Mouse (Mus musculus): ENCODE measurements around the gene Adpgk. TPM values are rescaled to one million over a fixed set of nuclear protein-coding genes. Genes with fewer than 3 reads are reported as not detected.

Adpgk gene
- total RNA-seq (2015) = 86.5 and 87.4 TPM in 2 replicates
- total RNA-seq (2017) = 54.3 and 57.9 TPM in 2 replicates

- ATAC-seq (replicated peaks; ENCODE audit: poor library complexity) = peak; percentile 87
Measured at GRCm38 (mm10) chr9:59290957-59291687, at the start of gene Adpgk. Gene Adpgk, plus strand, starts transcription at chr9:59291558.

- ATAC-seq (replicated peaks; ENCODE audit: poor library complexity) = no peak
Measured at GRCm38 (mm10) chr9:59245181-59245580, 46.2 kb upstream of the Adpgk start.

GRCm38 (mm10) chr9:59246456-59247029 lies 44.8 kb upstream of the Adpgk start:
- ATAC-seq (replicated peaks; ENCODE audit: poor library complexity) = no peak

GRCm38 (mm10) chr9:59249359-59249758 lies 42.0 kb upstream of the Adpgk start:
- no peak for ATAC-seq (replicated peaks; ENCODE audit: poor library complexity)

GRCm38 (mm10) chr9:59250272-59250671 lies 41.1 kb upstream of the Adpgk start:
- ATAC-seq (replicated peaks; ENCODE audit: poor library complexity) = no peak

- no peak for ATAC-seq (replicated peaks; ENCODE audit: poor library complexity)
Measured at GRCm38 (mm10) chr9:59254716-59255421, 36.5 kb upstream of the Adpgk start.

GRCm38 (mm10) chr9:59259806-59260454 lies 31.4 kb upstream of the Adpgk start:
- ATAC-seq (replicated peaks; ENCODE audit: poor library complexity) = no peak

GRCm38 (mm10) chr9:59266332-59266731 lies 25.0 kb upstream of the Adpgk start:
- peak; percentile 72; the same call in 1 of the 2 replicates for ATAC-seq (replicated peaks; ENCODE audit: poor library complexity)

GRCm38 (mm10) chr9:59269728-59270127 lies 21.6 kb upstream of the Adpgk start:
- peak; percentile 56 for ATAC-seq (replicated peaks; ENCODE audit: poor library complexity)

- ATAC-seq (replicated peaks; ENCODE audit: poor library complexity) = no peak
Measured at GRCm38 (mm10) chr9:59271081-59271480, 20.3 kb upstream of the Adpgk start.

GRCm38 (mm10) chr9:59271711-59272110 lies 19.6 kb upstream of the Adpgk start:
- ATAC-seq (replicated peaks; ENCODE audit: poor library complexity) = peak; percentile 69

GRCm38 (mm10) chr9:59273199-59273598 lies 18.2 kb upstream of the Adpgk start:
- ATAC-seq (replicated peaks; ENCODE audit: poor library complexity) = peak; percentile 58

GRCm38 (mm10) chr9:59274846-59275455 lies 16.4 kb upstream of the Adpgk start:
- no peak for ATAC-seq (replicated peaks; ENCODE audit: poor library complexity)

- ATAC-seq (replicated peaks; ENCODE audit: poor library complexity) = no peak
Measured at GRCm38 (mm10) chr9:59278199-59278598, 13.2 kb upstream of the Adpgk start.

GRCm38 (mm10) chr9:59278694-59279093 lies 12.7 kb upstream of the Adpgk start:
- ATAC-seq (replicated peaks; ENCODE audit: poor library complexity) = no peak

- ATAC-seq (replicated peaks; ENCODE audit: poor library complexity) = no peak
Measured at GRCm38 (mm10) chr9:59280888-59281287, 10.5 kb upstream of the Adpgk start.

- peak; percentile 77 for ATAC-seq (replicated peaks; ENCODE audit: poor library complexity)
Measured at GRCm38 (mm10) chr9:59281871-59282682, 9.3 kb upstream of the Adpgk start.

- no peak for ATAC-seq (replicated peaks; ENCODE audit: poor library complexity)
Measured at GRCm38 (mm10) chr9:59282683-59282986, 8.7 kb upstream of the Adpgk start.

- peak; percentile 54 for ATAC-seq (replicated peaks; ENCODE audit: poor library complexity)
Measured at GRCm38 (mm10) chr9:59285614-59286013, 5.7 kb upstream of the Adpgk start.

GRCm38 (mm10) chr9:59288058-59288457 lies 3.3 kb upstream of the Adpgk start:
- ATAC-seq (replicated peaks; ENCODE audit: poor library complexity) = peak; percentile 19; the same call in 1 of the 2 replicates
